In genomic region chr7:125670865-125671264, GRCm38 (mm10) we compare ENCODE assay signal across 16 mouse cellular contexts.
"Had no signal": no experiment of that assay in that cellular context is flagged by ENCODE, and none has a peak within 500 bp of the region (broad histone marks: within the 10 kb centered on the region; RNA-seq: fewer than 3 reads in every experiment).

No protein-coding gene starts in this region.

- DNase-seq: kidney, adult 18-20 months; kidney, postnatal 14 days; lung, adult 2 months; lung, postnatal 4 days; right cerebral cortex, adult 18-20 months; right cerebral cortex, postnatal 25 days; thymus, adult 18-20 months; thymus, postnatal 14 days had no signal

- H3K9ac ChIP-seq: intestine, embryonic 15.5 days; midbrain, embryonic 12.5 days; neural tube, embryonic 15.5 days had no signal

- H3K9me3 ChIP-seq: intestine, embryonic 15.5 days; limb, embryonic 10.5 days; megakaryocyte, embryonic 14.5 days; midbrain, embryonic 12.5 days; neural tube, embryonic 15.5 days had no signal

- H3K27me3 ChIP-seq: intestine, embryonic 15.5 days; megakaryocyte, embryonic 14.5 days; midbrain, embryonic 12.5 days; neural tube, embryonic 15.5 days had no signal

- H3K4me3 ChIP-seq: intestine, embryonic 15.5 days; left cerebral cortex, adult 2 months; limb, embryonic 10.5 days; megakaryocyte, embryonic 14.5 days; midbrain, embryonic 12.5 days; myocyte; neural tube, embryonic 15.5 days had no signal

- H3K27ac ChIP-seq: intestine, embryonic 15.5 days; left cerebral cortex, adult 2 months; limb, embryonic 10.5 days; midbrain, embryonic 12.5 days; neural tube, embryonic 15.5 days had no signal

- ATAC-seq: intestine, embryonic 15.5 days; lung, postnatal 0 days had no signal

- H3K4me2 ChIP-seq: intestine, embryonic 15.5 days; midbrain, embryonic 12.5 days; neural tube, embryonic 15.5 days had no signal

- H3K4me1 ChIP-seq: intestine, embryonic 15.5 days; limb, embryonic 10.5 days; midbrain, embryonic 12.5 days; neural tube, embryonic 15.5 days had no signal
